Mouse (Mus musculus) liver, embryonic 14.5 days (tissue): ENCODE results near the gene Podxl2.

ENCODE experiments used
- CTCF ChIP-seq: IDR thresholded peaks from 2 replicates; pipeline ENCODE4 v1.5.1; 2016; ENCODE audit warnings: antibody characterized with exemption, low read depth, control low read depth
- EP300 ChIP-seq: IDR thresholded peaks from 2 replicates; pipeline ENCODE4 v1.6.1; 2016; ENCODE audit warnings: antibody characterized with exemption, low read depth

DNA sequence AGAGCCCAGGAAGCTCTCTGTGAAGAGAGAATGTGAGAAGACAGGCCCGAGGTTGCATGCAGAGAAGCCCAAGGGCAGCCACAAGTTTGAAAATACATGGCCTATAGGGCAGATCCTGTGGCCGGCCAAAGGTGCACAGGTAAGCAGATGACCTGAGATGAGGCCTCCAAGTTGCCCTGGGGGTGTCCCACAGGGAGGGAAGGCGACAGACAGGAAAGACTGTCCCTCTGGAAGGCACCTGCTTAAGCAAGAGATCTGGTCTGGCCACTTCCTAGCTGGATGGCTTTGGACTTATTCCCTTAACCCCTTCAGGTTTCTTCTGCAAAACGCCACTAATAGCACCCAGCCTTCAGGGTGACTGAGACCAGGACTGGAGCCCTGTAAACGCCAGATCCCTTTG is 26.6 kb upstream of the Podxl2 start:
- TF ChIP-seq CTCF (no peak), EP300 (no peak)
